Mouse (Mus musculus): ENCODE results near the gene Armt1.

DNA sequence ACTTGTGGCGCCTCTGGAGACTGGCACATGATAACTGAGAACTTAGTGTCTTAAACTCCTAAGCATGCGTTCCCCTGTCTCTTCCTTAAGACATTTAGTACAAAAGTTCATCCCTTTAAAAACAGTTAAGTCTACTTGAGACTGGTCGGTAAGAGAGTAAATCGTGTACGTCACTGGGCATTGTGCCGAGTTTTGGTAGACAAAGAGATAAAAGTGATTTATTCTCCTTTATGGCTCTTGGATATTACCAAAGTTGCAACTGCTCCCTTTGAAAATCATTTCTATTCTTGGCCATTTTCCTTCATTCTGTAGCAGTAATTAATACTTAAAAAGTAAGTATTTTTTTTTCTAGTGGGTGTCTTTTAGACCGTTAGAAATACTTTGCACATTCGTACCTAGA, 71.0 kb downstream of the Armt1 start:
- TF ChIP-seq POLR2AphosphoS5 (IDR thresholded peaks at IDR 0.05; ENCODE audit: insufficient replicate concordance, low read depth, low read length): no peak
- no peak for TF ChIP-seq TAL1 (conservative IDR thresholded peaks at IDR 0.05; ENCODE audit: low read depth, low read length)
- no peak for TF ChIP-seq CTCF (IDR thresholded peaks at IDR 0.05; ENCODE audit: low read depth, low read length)
- TF ChIP-seq GATA1 (IDR thresholded peaks at IDR 0.05; ENCODE audit: borderline replicate concordance, low read length): no peak
- TF ChIP-seq GATA2 (IDR thresholded peaks at IDR 0.05; ENCODE audit: borderline replicate concordance, low read depth, low read length): no peak

Measured in G1E (cell line).